ENCODE assay signal across 13 mouse cellular contexts in genomic region chr4:133121974-133122637, GRCm38 (mm10). TPM values are rescaled to one million over a fixed set of nuclear protein-coding genes. Genes with fewer than 3 reads are reported as not detected.
DNase-seq lines count a peak whose midpoint lies in the region; ATAC-seq and TF ChIP-seq lines count a peak whose summit lies in the region.
"Had no signal": no experiment of that assay in that cellular context is flagged by ENCODE, and none has a peak within 500 bp of the region (broad histone marks: within the 10 kb centered on the region; RNA-seq: fewer than 3 reads in every experiment).

No protein-coding gene starts in this region.

- no peaks in the 10 kb centered on the region for H3K27me3 ChIP-seq in heart, adult 2 months (ENCODE audit: control insufficient read depth, insufficient read depth, low read length)
- H3K27me3 ChIP-seq in lung, embryonic 16.5 days (ENCODE audit: control insufficient read depth, insufficient read depth, low read depth, low read length) = no peaks in the 10 kb centered on the region
- H3K27me3 ChIP-seq: limb, embryonic 15.5 days had no signal

- no peak overlapping the region for H3K9ac ChIP-seq in heart, adult 2 months (ENCODE audit: low read depth, low read length)
- H3K9ac ChIP-seq in lung, embryonic 16.5 days (ENCODE audit: low read length) = peak overlapping the region; percentile 13; the same call in 1 of the 2 replicates
- H3K9ac ChIP-seq: limb, embryonic 15.5 days had no signal

- H3K4me2 ChIP-seq in lung, embryonic 16.5 days (ENCODE audit: low read depth, low read length) = no peak overlapping the region
- H3K4me2 ChIP-seq: limb, embryonic 15.5 days had no signal

- no peaks in the 10 kb centered on the region for H3K79me2 ChIP-seq in heart, adult 2 months (replicated peaks; ENCODE audit: control insufficient read depth, insufficient read depth, low read length)

- H3K4me3 ChIP-seq in heart, adult 2 months = no peak overlapping the region
- no peak overlapping the region for H3K4me3 ChIP-seq in lung, embryonic 16.5 days (ENCODE audit: low read length)
- H3K4me3 ChIP-seq: limb, embryonic 15.5 days had no signal

- WGBS in heart, adult 2 months = 27% methylated on average over 5 of the region's 5 CpGs
- 25% methylated on average over 5 of the region's 5 CpGs for WGBS in lung, embryonic 16.5 days

- TF ChIP-seq CTCF in heart, adult 2 months (IDR thresholded peaks at IDR 0.05) = no peak

- no peak for ATAC-seq in lung, embryonic 16.5 days (ENCODE audit: low read depth)
- ATAC-seq: activated CD4-positive, CD25-positive, alpha-beta regulatory T cell, adult 4 months; midbrain, embryonic 16.5 days had no signal

- peaks cover 2% of the 10 kb centered on the region; the same call in 1 of the 2 replicates for H3K36me3 ChIP-seq in heart, adult 2 months (ENCODE audit: control insufficient read depth, insufficient read depth, low read length)
- H3K36me3 ChIP-seq in lung, embryonic 16.5 days (ENCODE audit: control insufficient read depth, insufficient read depth, low read length) = no peaks in the 10 kb centered on the region
- H3K36me3 ChIP-seq: limb, embryonic 15.5 days had no signal

- peak overlapping the region; percentile 54 for H3K27ac ChIP-seq in heart, adult 2 months
- peak overlapping the region; percentile 67 for H3K27ac ChIP-seq in lung, embryonic 16.5 days (ENCODE audit: low read length)

- intact Hi-C loops in heart, adult 2 months (cut with DNase I) = no loop called here

- TF ChIP-seq POLR2A in heart, adult 2 months (IDR thresholded peaks at IDR 0.05; ENCODE audit: insufficient read depth, low read depth, low read length) = no peak

- H3K9me3 ChIP-seq in lung, embryonic 16.5 days (ENCODE audit: control insufficient read depth, low read length) = peaks cover 5% of the 10 kb centered on the region
- H3K9me3 ChIP-seq: limb, embryonic 15.5 days had no signal

- TF ChIP-seq EP300 in heart, adult 2 months (IDR thresholded peaks at IDR 0.05; ENCODE audit: insufficient read depth, low read depth, low read length) = peak; percentile 42; the same call in 1 of the 2 replicates

- DNase-seq in heart, adult 2 months = peak in 1 of 2 experiments; percentile 47
- no peak for DNase-seq in heart, postnatal 4 days
- no peak for DNase-seq in lung, postnatal 14 days
- peak; percentile 100 for DNase-seq in R1 (ENCODE audit: low read depth, low spot score)
- peak; percentile 29 for DNase-seq in naive thymus-derived CD4-positive, alpha-beta T cell, adult 2 months (ENCODE audit: low read depth)
- no peak for DNase-seq in yolk sac, embryonic 10.5 days (ENCODE audit: low spot score)
- no peak for DNase-seq in thymus, postnatal 14 days
- DNase-seq: kidney, adult 18-20 months; lung, postnatal 10 days had no signal

- peaks cover 12% of the 10 kb centered on the region for H3K4me1 ChIP-seq in heart, adult 2 months (ENCODE audit: control insufficient read depth, insufficient read depth, low read length)
- peaks cover 27% of the 10 kb centered on the region for H3K4me1 ChIP-seq in lung, embryonic 16.5 days (replicated peaks; ENCODE audit: control insufficient read depth, insufficient read depth, low read length)

RNA-seq across cellular contexts. Expression of gene Wasf2, which starts 8.2 kb away (rescaled TPM):
- 10 to 100 TPM; 77.5 to 83.8 TPM for total RNA-seq in heart, adult 2 months (2021)
- 34.6 and 39.7 TPM in 2 replicates for polyA plus RNA-seq in heart, adult 2 months (2012; rRNA removed)
- total RNA-seq in heart, postnatal 4 days (2021) = 100 to 1,000 TPM; 141 to 149 TPM
- 140 and 144 TPM in 2 replicates for polyA plus RNA-seq in lung, embryonic 16.5 days (2015; fragmentation: Nextera tagmentation; extraction: Ambion mirVana)

Comparison
In these comparisons a context has a peak if more than half of its experiments do, and no peak if none do; other contexts are left out.
1. DNase-seq: peak in R1 (single experiment) and naive thymus-derived CD4-positive, alpha-beta T cell, adult 2 months (single experiment); none in heart, postnatal 4 days (single experiment), lung, postnatal 14 days (single experiment), yolk sac, embryonic 10.5 days (single experiment) and thymus, postnatal 14 days (single experiment).